Mouse (Mus musculus) thymus, adult 2 months (tissue): ENCODE results near the gene Sppl2b.

ENCODE experiments used
- CTCF ChIP-seq: fragments of 200-500 bp; IDR thresholded peaks from 2 replicates; pipeline ENCODE4 v1.5.1; 2012; ENCODE audit warnings: mild to moderate bottlenecking, control low read depth, low read length, moderate library complexity, borderline replicate concordance; ENCODE audit not compliant: control insufficient read depth, poor library complexity, insufficient read depth; ENCODE audit errors: extremely low read depth
- POLR2A ChIP-seq: fragments of 200-500 bp; IDR thresholded peaks from 2 replicates; pipeline ENCODE4 v1.6.1; 2012; ENCODE audit warnings: mild to moderate bottlenecking, low read length, control low read depth, moderate library complexity; ENCODE audit not compliant: control insufficient read depth, poor library complexity, insufficient read depth; ENCODE audit errors: extremely low read depth

- TF ChIP-seq CTCF (no peak), POLR2A (no peak)
Measured at GRCm38 (mm10) chr10:80901409-80902272, 46.6 kb downstream of the Sppl2b start.
